Mouse (Mus musculus): ENCODE measurements around the gene Slc25a3. TPM values are rescaled to one million over a fixed set of nuclear protein-coding genes. Genes with fewer than 3 reads are reported as not detected.
A peak's percentile ranks its signal among the peaks of the same experiment; 100 is the strongest.

Gene Slc25a3
- polyA plus RNA-seq, 1 experiment from 2014 or later, result 413 TPM

GRCm38 (mm10) chr10:91135302-91135972 lies 11.6 kb upstream of the Slc25a3 start:
- DNase-seq (ENCODE audit: low spot score), result no peak
- Histone ChIP-seq H3K27me3 (ENCODE audit: insufficient read depth, poor library complexity, severe bottlenecking) (no peaks in the 10 kb centered on the region), H3K27ac (no peak overlapping the region), H3K4me3 (no peak overlapping the region), H3K36me3 (no peaks in the 10 kb centered on the region), H3K9me3 (no peaks in the 10 kb centered on the region), H3K4me1 (replicated peaks) (peaks cover 5% of the 10 kb centered on the region; the same call in 1 of the 2 replicates)
- 91% methylated on average over 7 of the region's 7 CpGs for WGBS

- DNase-seq (ENCODE audit: low spot score), result no peak
- no peak overlapping the region for H3K27ac ChIP-seq
- no peak overlapping the region for H3K4me3 ChIP-seq
- H3K4me1 ChIP-seq (replicated peaks), result no peaks in the 10 kb centered on the region; the same call in 1 of the 2 replicates
- no peaks in the 10 kb centered on the region for H3K36me3 ChIP-seq
- no peaks in the 10 kb centered on the region for H3K27me3 ChIP-seq (ENCODE audit: insufficient read depth, poor library complexity, severe bottlenecking)
- WGBS, result 73% methylated on average over 1 of the region's 1 CpGs
- H3K9me3 ChIP-seq, result no peaks in the 10 kb centered on the region
Measured at GRCm38 (mm10) chr10:91131565-91131964, 7.7 kb upstream of the Slc25a3 start.

GRCm38 (mm10) chr10:91130792-91131191 lies 6.9 kb upstream of the Slc25a3 start:
- no peak overlapping the region for H3K27ac ChIP-seq
- no peaks in the 10 kb centered on the region; the same call in 1 of the 2 replicates for H3K4me1 ChIP-seq (replicated peaks)
- H3K36me3 ChIP-seq, result no peaks in the 10 kb centered on the region
- 76% methylated on average over 3 of the region's 3 CpGs for WGBS
- H3K27me3 ChIP-seq (ENCODE audit: insufficient read depth, poor library complexity, severe bottlenecking), result no peaks in the 10 kb centered on the region
- DNase-seq (ENCODE audit: low spot score), result no peak
- H3K9me3 ChIP-seq, result no peaks in the 10 kb centered on the region
- H3K4me3 ChIP-seq, result no peak overlapping the region

- 85% methylated on average over 1 of the region's 1 CpGs for WGBS
- no peak for DNase-seq (ENCODE audit: low spot score)
- H3K4me3 ChIP-seq, result no peak overlapping the region
- H3K27ac ChIP-seq, result no peak overlapping the region
- H3K27me3 ChIP-seq (ENCODE audit: insufficient read depth, poor library complexity, severe bottlenecking), result no peaks in the 10 kb centered on the region
- no peaks in the 10 kb centered on the region; the same call in 1 of the 2 replicates for H3K4me1 ChIP-seq (replicated peaks)
- H3K36me3 ChIP-seq, result no peaks in the 10 kb centered on the region
- no peaks in the 10 kb centered on the region for H3K9me3 ChIP-seq
Measured at GRCm38 (mm10) chr10:91128551-91129160, 4.8 kb upstream of the Slc25a3 start.

- WGBS, result 79% methylated on average over 2 of the region's 2 CpGs
- no peaks in the 10 kb centered on the region for H3K36me3 ChIP-seq
- no peak overlapping the region for H3K27ac ChIP-seq
- no peak overlapping the region for H3K4me3 ChIP-seq
- DNase-seq (ENCODE audit: low spot score), result no peak
- H3K4me1 ChIP-seq (replicated peaks), result peaks cover 8% of the 10 kb centered on the region
- H3K27me3 ChIP-seq (ENCODE audit: insufficient read depth, poor library complexity, severe bottlenecking), result no peaks in the 10 kb centered on the region
- H3K9me3 ChIP-seq, result no peaks in the 10 kb centered on the region
Measured at GRCm38 (mm10) chr10:91127395-91127794, 3.5 kb upstream of the Slc25a3 start.

GRCm38 (mm10) chr10:91126618-91127355 lies 2.9 kb upstream of the Slc25a3 start:
- peaks cover 14% of the 10 kb centered on the region for H3K4me1 ChIP-seq (replicated peaks)
- WGBS, result 73% methylated on average over 10 of the region's 10 CpGs
- no peaks in the 10 kb centered on the region for H3K9me3 ChIP-seq
- H3K27ac ChIP-seq, result no peak overlapping the region
- DNase-seq (ENCODE audit: low spot score), result no peak
- H3K36me3 ChIP-seq, result peaks cover 5% of the 10 kb centered on the region
- no peak overlapping the region for H3K4me3 ChIP-seq
- no peaks in the 10 kb centered on the region for H3K27me3 ChIP-seq (ENCODE audit: insufficient read depth, poor library complexity, severe bottlenecking)

- Histone ChIP-seq H3K4me1 (replicated peaks) (peaks cover 20% of the 10 kb centered on the region), H3K4me3 (peak overlapping the region; percentile 100), H3K27ac (peak overlapping the region; percentile 96), H3K36me3 (peaks cover 39% of the 10 kb centered on the region), H3K9me3 (no peaks in the 10 kb centered on the region), H3K27me3 (ENCODE audit: insufficient read depth, poor library complexity, severe bottlenecking) (no peaks in the 10 kb centered on the region)
- no peak for DNase-seq (ENCODE audit: low spot score)
- WGBS, result 0% methylated on average over 44 of the region's 44 CpGs
Measured at GRCm38 (mm10) chr10:91123281-91123827, 505 bp downstream of the Slc25a3 start.

GRCm38 (mm10) chr10:91122646-91123045 lies 1.2 kb downstream of the Slc25a3 start:
- Histone ChIP-seq H3K4me3 (peak overlapping the region; percentile 100), H3K36me3 (peaks cover 46% of the 10 kb centered on the region), H3K27ac (no peak overlapping the region), H3K9me3 (no peaks in the 10 kb centered on the region), H3K27me3 (ENCODE audit: insufficient read depth, poor library complexity, severe bottlenecking) (no peaks in the 10 kb centered on the region), H3K4me1 (replicated peaks) (peaks cover 20% of the 10 kb centered on the region)
- 52% methylated on average over 6 of the region's 6 CpGs for WGBS
- DNase-seq (ENCODE audit: low spot score), result no peak

- no peaks in the 10 kb centered on the region for H3K27me3 ChIP-seq (ENCODE audit: insufficient read depth, poor library complexity, severe bottlenecking)
- no peak for DNase-seq (ENCODE audit: low spot score)
- 94% methylated on average over 12 of the region's 12 CpGs for WGBS
Measured at GRCm38 (mm10) chr10:91116958-91117357, 6.9 kb downstream of the Slc25a3 start.

GRCm38 (mm10) chr10:91109841-91110240 lies 14.0 kb downstream of the Slc25a3 start:
- Histone ChIP-seq H3K4me3 (no peak overlapping the region), H3K36me3 (peaks cover 32% of the 10 kb centered on the region), H3K27ac (no peak overlapping the region), H3K9me3 (peaks cover 20% of the 10 kb centered on the region; the same call in 1 of the 2 replicates), H3K4me1 (replicated peaks) (no peaks in the 10 kb centered on the region), H3K27me3 (ENCODE audit: insufficient read depth, poor library complexity, severe bottlenecking) (no peaks in the 10 kb centered on the region)
- 81% methylated on average over 4 of the region's 4 CpGs for WGBS
- DNase-seq (ENCODE audit: low spot score), result no peak

More at GRCm38 (mm10) chr10:91116958-91117357, 6.9 kb downstream of the Slc25a3 start:
- Histone ChIP-seq H3K27ac (no peak overlapping the region), H3K4me3 (no peak overlapping the region), H3K36me3 (peaks cover 100% of the 10 kb centered on the region), H3K4me1 (replicated peaks) (peaks cover 7% of the 10 kb centered on the region), H3K9me3 (peaks cover 20% of the 10 kb centered on the region; the same call in 1 of the 2 replicates)

GRCm38 (mm10) chr10:91105981-91106380 lies 17.9 kb downstream of the Slc25a3 start:
- Histone ChIP-seq H3K27me3 (ENCODE audit: insufficient read depth, poor library complexity, severe bottlenecking) (no peaks in the 10 kb centered on the region), H3K4me1 (replicated peaks) (no peaks in the 10 kb centered on the region), H3K36me3 (peaks cover 14% of the 10 kb centered on the region), H3K4me3 (no peak overlapping the region), H3K9me3 (no peaks in the 10 kb centered on the region), H3K27ac (no peak overlapping the region)
- 89% methylated on average over 3 of the region's 3 CpGs for WGBS
- no peak for DNase-seq (ENCODE audit: low spot score)

GRCm38 (mm10) chr10:91102799-91103590 lies 20.9 kb downstream of the Slc25a3 start:
- H3K36me3 ChIP-seq, result peaks cover 14% of the 10 kb centered on the region
- whole genome bisulfite sequencing, result 90% methylated on average over 14 of the region's 14 CpGs
- H3K4me1 ChIP-seq (replicated peaks), result no peaks in the 10 kb centered on the region
- no peaks in the 10 kb centered on the region for H3K27me3 ChIP-seq (ENCODE audit: insufficient read depth, poor library complexity, severe bottlenecking)
- no peak overlapping the region for H3K27ac ChIP-seq
- DNase-seq (ENCODE audit: low spot score), result no peak
- no peak overlapping the region for H3K4me3 ChIP-seq
- H3K9me3 ChIP-seq, result no peaks in the 10 kb centered on the region
